Mouse (Mus musculus) G1E-ER4 (cell line): Measurements from ENCODE around the gene Best1. TPM values are rescaled to one million over a fixed set of nuclear protein-coding genes. Genes with fewer than 3 reads are reported as not detected.
A peak's percentile ranks its signal among the peaks of the same experiment; 100 is the strongest.

ENCODE experiments used
- GATA1 ChIP-seq: IDR thresholded peaks from one replicate; pipeline ENCODE4 v1.8.0; 2012; ENCODE audit warnings: low read length, inconsistent platforms
- polyA plus RNA-seq: library from polyadenylated mRNA; stranded (reverse); fragments of >175 nt; gene quantifications from 2 replicates; pipeline ENCODE4 v1.2.3, GENCODE M21; 2012

Gene Best1
- polyA plus RNA-seq, 1 experiment, result not detected

DNA sequence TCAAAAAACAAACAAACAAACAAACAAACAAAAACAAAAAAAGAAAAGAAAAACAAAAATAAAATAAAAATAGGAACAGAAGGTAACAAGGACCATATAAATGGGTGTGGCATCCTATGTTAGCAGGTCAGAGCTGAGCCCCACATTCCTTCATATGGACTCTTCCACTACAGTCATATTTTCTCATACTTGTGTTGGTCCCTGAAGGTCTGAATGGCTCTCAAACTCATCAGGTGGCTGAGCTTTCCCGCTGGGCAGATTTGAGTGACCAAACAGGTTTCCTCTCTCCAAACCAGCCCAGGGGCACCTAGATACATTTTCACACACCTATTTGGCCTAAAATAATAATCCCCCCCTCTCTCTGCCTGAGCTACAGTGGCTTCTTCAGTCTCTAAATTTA is 10.0 kb upstream of the Best1 start:
- TF ChIP-seq GATA1, result no peak

DNA sequence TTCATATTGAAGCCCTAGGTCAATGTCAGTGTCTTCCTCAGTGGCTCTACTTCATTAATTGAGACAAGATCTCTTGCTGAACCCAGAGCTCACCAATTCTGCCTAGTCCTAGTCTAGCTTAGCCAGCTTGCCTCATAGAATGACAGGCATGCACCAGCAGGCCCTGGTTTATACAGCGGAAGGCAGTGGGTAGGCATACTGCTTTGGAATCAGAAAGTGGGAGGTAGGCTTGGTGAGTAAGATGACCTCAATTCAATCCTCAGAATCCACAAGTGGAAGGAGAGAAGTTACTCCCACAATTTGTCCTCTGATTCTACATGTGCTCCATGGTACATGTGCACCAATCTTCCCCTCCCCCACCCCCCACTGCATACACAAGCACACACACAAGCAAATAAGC is 2.3 kb upstream of the Best1 start:
- no peak for TF ChIP-seq GATA1

DNA sequence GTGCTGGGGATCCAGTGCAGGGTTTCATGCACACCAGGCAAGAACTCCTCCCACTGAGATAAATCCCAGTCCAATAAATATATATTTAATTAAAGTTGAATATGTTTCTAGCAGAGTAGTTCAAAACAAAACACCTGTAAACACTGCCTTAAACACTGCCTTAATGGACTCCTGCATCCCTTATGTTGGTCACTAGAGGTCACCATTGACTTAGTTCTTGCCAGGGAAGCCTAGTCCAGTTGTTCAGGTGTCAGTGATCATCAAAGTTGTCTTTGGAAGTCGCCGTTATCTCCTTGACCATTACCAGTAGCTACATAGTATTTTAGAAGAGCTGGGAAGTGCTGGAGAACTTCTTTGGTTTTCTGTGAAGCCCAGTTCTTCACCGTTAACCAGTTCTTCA is 1.1 kb downstream of the Best1 start:
- TF ChIP-seq GATA1, result no peak

DNA sequence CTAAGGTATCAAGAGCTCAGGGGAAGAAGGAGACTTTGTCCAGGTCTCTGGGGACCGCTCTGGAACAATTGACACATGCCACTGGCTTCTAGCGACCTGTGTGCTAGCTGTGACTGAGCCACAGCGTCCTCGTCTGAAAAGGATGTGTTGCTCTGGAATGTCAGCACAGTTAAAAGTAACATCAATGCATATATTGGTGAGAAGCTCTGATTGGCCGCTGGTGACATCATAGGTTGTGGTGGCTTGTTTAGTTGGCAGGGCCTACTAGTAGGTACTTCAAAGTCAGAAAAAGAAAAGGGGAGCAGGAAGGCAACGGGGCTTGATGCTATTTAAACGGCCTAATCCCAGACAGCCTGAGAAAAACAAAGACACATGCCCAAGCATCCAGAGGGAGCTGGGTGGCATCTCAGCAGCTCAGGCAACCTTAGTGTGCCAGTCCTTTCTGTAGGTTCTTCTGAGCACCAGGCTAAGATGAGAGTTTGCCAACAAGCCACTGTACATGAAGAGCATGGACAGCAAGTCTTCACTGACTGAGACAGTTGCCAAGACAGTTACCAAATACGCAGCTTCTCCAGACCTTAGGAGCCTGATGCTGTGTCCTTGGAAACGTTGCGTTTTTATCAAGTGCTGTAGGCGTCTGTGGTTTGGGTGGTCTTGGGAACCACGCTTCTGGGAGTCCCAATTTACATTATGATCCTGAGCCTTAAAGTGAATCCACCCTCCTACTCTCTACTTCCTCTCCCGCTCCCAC is 2.5 kb downstream of the Best1 start:
- TF ChIP-seq GATA1, result no peak

DNA sequence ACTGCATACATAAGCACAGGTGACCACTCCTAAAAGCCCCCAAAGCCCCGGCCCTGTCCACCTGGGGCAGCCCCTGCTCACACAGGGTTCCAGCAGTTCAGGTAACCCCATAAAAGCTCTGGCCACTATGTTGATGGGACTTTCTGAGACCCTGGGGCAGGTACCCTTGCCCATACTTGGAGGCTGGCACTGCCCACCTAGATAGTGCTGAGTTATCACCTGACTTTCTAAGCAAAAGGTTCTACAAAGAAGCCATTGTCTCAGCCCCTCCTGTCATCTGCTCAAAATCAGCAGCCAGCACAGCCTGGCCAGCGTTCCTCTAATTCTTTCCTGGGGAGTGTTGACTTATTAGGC is 3.4 kb downstream of the Best1 start:
- no peak for TF ChIP-seq GATA1

DNA sequence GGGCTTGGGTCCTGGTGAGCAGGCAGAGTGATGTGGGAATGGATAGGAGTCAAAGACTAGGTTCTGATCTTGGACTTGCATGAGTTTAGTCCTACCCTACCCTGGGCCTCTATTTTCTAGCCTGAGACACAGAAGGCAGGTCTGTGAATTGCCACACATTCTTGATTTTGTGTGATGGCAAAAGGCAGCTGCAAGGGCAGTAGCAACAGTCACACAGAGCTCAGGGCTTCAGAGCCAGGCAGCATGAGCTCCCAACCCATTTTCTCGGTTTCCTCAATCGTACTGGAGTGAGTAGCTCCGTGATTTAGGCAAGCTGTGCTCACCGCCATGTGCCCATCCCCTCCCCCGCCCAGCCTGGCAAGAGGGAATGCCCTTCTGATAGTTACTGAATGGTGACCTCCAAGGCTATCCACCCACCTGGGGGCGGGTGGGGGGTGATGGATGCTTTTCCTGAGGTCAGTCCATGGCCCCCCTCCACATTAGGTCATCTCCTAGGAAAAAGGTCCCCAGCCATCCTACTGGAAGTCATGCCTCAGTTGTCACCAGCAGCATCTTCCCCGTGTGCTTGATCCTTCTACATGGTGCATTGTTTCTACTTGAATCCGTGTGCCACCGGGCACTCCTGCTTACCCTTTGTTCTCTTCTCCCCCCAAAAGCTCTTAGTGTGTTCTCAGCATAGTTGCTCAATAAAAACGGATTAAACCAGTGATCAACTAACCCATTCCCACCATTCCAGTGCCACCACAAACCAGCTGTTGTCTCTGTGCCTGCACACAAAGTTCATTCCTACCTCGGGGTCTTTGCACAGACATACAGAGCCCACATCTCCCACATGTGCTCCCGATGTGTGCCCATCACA is 4.0 kb downstream of the Best1 start:
- no peak for TF ChIP-seq GATA1

DNA sequence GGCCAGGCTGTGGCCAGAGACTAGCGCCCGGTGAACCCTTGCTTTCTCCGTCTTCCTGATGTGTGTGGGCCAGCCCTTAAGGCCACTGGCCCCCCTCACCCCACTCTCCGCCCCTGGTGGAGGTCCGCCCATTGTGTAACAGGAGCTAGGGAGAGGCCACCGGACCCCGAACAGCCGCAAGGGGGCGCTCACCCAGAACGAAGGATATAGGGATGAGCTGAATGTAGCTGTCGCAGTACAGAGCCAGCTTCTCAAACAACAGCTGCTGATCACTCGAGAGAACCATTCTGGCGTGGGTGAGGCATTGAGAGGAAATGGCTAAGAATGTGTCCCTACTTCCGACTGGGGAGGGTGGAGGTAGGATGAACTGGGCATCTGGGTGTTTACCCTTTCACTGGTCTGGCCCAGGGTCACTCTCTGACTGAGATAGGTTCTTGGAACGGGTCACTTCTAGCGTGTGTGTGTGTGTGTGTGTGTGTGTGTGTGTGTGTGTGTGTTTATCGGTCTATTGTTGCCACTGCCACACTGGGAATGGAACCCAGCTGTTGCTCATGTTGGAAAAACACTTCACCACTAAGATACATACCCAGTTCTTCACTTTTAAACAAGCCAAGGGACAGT is 8.3 kb downstream of the Best1 start:
- no peak for TF ChIP-seq GATA1

DNA sequence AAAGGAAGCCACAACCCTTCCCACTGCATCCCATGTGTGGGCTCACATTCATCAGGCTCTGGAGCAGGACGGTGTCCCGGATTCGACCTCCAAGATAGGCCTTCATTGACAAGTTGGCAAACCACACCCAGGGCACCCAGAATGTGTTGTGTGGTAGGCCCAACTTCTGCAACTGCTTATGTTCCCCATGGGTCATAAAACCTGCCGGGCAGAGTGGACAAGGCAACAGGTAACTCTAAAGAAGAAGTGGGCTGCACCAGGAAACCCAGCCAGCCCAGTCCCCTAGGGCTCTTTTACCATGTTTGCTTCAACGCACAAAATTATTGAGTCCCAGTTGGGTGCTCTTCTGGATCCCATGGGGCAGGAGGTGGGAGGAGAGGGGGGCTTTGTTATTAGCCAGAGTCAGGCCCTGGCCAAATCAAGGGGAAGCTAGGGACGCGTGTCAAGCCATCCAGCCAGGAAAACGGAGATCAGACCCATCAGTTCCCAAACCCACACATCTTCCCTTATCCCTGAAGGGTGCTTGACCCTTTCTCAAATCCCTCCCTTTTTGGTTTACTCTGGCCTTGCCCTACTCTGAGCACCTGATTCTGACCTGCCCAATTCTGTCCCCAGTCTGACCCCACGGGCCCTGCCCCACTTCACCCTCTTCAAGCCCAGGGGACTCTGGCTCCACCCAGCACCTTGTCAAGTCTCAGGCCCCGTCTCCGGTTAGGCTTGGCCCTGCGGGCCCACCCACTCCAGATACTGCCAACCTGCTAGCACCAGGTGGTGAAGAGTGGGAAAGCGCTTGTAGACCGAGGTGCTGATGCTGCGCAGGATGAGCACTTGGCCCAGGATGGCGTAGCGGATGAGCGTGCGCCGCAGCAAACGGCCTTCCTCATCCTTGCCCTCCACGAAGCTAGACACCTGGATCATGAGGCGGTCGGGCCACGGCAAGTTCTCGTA is 9.1 kb downstream of the Best1 start:
- TF ChIP-seq GATA1, result no peak

DNA sequence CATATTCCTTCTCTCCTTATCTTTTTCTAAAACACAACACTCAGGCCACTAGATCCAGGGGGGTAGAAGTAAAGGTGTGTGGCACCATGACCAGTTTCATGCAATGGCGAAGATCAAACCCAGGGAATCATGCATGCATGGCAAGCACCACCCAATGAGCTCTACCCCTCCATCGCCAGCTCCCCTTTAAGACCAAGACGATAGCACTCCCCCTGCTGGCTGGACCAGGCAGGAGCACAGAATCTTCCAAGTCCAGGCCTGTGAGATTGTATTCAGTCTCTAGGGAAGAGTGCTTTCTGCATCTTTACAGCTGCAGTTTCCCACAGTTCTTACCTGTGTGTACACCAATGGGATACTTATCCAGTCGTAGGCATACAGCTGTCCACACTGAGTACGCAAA is 10.1 kb downstream of the Best1 start:
- TF ChIP-seq GATA1, result no peak

DNA sequence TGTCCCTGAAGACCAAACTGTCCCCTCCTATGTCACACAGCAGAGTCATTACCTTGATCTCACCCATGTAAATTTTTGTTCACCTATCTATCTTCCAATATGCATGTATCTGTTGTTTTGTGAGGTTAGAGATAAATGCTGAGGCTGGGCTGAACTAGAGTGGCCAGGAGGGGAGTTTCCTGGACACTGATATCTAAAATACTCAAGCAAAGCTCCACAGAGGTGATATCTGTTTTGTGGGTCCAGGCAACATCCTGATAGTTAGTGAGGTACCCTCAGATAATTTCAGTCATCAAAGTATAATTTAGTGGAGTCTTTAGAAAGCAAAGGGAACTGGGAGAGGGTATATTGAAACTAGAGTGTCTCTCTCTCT is 11.6 kb downstream of the Best1 start:
- peak; percentile 78 for TF ChIP-seq GATA1

DNA sequence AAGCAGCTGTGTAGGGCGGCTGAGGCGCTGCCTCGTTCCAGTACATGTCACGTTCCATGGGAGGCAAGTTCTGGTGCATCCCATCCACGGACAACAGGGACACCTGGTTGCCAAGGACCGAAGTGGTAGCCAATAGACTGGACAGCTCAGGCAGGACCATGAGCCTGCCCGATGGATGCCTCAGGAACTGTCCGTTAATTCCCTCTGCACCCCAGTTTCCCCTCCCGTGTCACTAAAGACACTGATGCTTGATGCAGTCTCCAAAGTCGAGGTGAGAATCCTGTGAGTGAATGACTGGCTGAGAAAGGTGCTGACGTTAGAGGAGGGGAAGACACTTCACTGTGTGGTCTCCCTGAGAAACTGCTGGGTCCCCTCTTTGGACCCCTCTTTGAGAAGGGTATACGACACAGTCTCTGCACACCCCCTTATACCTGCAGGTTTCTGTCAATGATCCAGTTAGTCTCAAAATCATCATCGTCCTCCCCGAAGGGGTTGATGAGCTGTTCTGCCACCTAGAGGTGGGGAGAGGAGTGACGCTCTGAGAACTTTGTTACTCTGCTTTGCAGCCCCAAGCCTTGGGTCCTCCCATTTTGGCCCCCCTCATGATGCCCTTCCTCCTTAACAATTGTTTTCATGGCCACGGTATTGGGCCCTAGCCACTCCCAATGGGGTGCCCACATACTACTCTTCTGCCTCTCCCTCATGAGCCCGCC is 12.1 kb downstream of the Best1 start:
- no peak for TF ChIP-seq GATA1

DNA sequence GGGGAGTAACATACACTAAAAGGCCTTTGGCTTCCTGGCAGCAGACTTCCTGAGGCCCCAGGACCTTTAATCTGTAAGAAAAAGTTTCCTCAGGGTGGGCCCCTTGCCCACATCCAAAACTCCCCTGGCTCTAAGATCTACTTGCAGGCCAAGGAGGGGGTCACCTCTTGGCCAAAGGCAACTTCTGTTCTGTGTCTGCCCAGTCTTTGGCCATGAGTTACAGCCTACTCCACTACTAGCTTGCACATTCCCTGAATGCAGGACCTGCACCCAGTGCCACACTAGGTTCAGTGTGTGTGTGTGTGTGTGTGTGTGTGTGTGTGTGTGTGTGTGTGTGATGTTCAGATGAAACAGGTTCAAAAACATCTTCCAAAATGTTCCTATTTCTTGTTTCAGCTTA is 13.8 kb downstream of the Best1 start:
- TF ChIP-seq GATA1, result no peak

DNA sequence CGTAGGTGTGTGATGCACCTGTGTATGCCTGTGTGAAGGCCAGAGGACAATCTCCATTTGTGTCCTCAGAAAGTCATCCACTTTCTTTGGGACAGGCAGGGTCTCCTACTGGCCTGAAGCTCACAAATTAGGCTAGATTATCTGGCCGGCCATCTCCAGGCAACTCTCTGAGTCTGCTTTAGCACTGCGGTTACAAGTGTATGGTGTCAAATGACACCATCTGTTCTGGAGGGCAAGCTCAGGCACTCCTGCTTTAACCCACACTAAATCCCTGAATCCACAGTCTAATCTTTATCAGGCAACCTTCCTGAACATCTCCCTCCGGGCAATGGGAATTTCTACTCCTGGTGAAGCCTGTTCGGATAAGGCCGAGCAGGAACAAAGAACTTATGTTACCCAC is 14.2 kb downstream of the Best1 start:
- peak; percentile 36 for TF ChIP-seq GATA1

DNA sequence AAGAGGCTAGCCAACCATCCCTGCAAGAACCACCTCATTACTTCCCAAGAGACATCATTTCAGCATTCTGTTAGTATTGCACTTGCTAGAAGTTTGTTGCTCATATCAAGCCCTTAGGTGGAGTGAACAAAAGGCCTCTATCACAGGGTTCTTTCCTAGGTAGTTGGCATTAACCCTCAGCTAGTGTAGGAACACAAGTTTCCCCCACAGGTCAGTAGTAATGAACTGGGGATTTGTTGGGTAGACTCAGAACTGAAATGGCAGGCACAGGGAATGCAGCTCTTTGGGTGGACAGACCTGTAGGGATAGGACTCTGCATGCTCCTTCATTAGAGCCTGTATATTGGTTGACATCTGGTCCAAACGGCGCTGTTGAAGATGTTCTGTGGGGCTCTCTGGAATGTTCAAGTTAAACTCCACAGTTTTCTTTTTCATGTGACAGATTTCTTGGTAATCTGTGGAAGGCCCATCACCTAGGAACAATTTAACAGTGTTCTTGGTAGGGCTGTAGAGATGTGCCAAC is 15.5 kb downstream of the Best1 start:
- no peak for TF ChIP-seq GATA1
